Comparison of ENCODE assay signal across 8 mouse cellular contexts in genomic region chr9:121316621-121317405, GRCm38 (mm10). TPM values are rescaled to one million over a fixed set of nuclear protein-coding genes. Genes with fewer than 3 reads are reported as not detected.
A peak's percentile ranks its signal among the peaks of the same experiment; 100 is the strongest.
DNase-seq lines count a peak whose midpoint lies in the region; ATAC-seq lines count a peak whose summit lies in the region.

No protein-coding gene starts in this region.

- H3K4me2 ChIP-seq in hindbrain, embryonic 16.5 days (ENCODE audit: low read length): no peak overlapping the region

- peaks cover 39% of the 10 kb centered on the region for H3K4me1 ChIP-seq in hindbrain, embryonic 16.5 days (ENCODE audit: control insufficient read depth, insufficient read depth, low read depth, low read length)

- WGBS in hindbrain, embryonic 16.5 days: 41% methylated on average over 12 of the region's 12 CpGs

- no peaks in the 10 kb centered on the region for H3K27me3 ChIP-seq in hindbrain, embryonic 16.5 days (replicated peaks; ENCODE audit: control insufficient read depth, insufficient read depth, low read length)

- no peak overlapping the region for H3K4me3 ChIP-seq in hindbrain, embryonic 16.5 days (ENCODE audit: low read length)

- H3K27ac ChIP-seq in hindbrain, embryonic 16.5 days (ENCODE audit: low read depth, low read length): peak overlapping the region; percentile 36

- ATAC-seq in hindbrain, embryonic 16.5 days: no peak

- H3K9me3 ChIP-seq in hindbrain, embryonic 16.5 days (ENCODE audit: control insufficient read depth, low read length): no peaks in the 10 kb centered on the region

- H3K9ac ChIP-seq in hindbrain, embryonic 16.5 days (ENCODE audit: low read depth, low read length): no peak overlapping the region

- no peaks in the 10 kb centered on the region for H3K36me3 ChIP-seq in hindbrain, embryonic 16.5 days (ENCODE audit: control insufficient read depth, insufficient read depth, low read length)

- DNase-seq in cerebellum, adult 11-12 months: peak; percentile 70
- DNase-seq in cerebellum, adult 11 months: no peak
- peak; percentile 51 for DNase-seq in adrenal gland, postnatal 25 days
- peak; percentile 69 to 73 for DNase-seq in gastrocnemius, adult 8-10 months (ENCODE audit: low spot score in 2 of 2)
- DNase-seq in lung, postnatal 36 days: peak; percentile 77
- DNase-seq in testis, postnatal 14 days (ENCODE audit: low spot score): peak; percentile 77
- no peak for DNase-seq in right cerebral cortex, postnatal 25 days

RNA-seq across cellular contexts. Expression of gene Trak1, which starts 19.5 kb away (rescaled TPM):
- total RNA-seq in adrenal gland, postnatal 25 days (2021): 70.3 and 73.5 TPM in 2 replicates
- total RNA-seq in gastrocnemius, adult 8-10 months (2022): 100 to 1,000 TPM; 133 to 200 (median 169) TPM
- polyA plus RNA-seq in hindbrain, embryonic 16.5 days (2015; fragmentation: Nextera tagmentation; extraction: Ambion mirVana): 57.8 and 59.3 TPM in 2 replicates

RNA-seq across cellular contexts. Expression of gene Ulk4, which starts 39.8 kb away (rescaled TPM):
- total RNA-seq in adrenal gland, postnatal 25 days (2021): 1.9 and 3.2 TPM in 2 replicates
- total RNA-seq in gastrocnemius, adult 8-10 months (2022): under 1 TPM in 1 of 4 experiments, not detected in 3; 0.44 TPM
- 75.8 and 79.9 TPM in 2 replicates for polyA plus RNA-seq in hindbrain, embryonic 16.5 days (2015; fragmentation: Nextera tagmentation; extraction: Ambion mirVana)

Comparison
In these comparisons a context has a peak if more than half of its experiments do, and no peak if none do; other contexts are left out.
1. DNase-seq: peak in cerebellum, adult 11-12 months (single experiment), adrenal gland, postnatal 25 days (single experiment), gastrocnemius, adult 8-10 months (2 of 2), lung, postnatal 36 days (single experiment) and testis, postnatal 14 days (single experiment); none in cerebellum, adult 11 months (single experiment) and right cerebral cortex, postnatal 25 days (single experiment).